Mouse (Mus musculus) liver, embryonic 13.5 days (tissue): ENCODE measurements at regions not wholly inside any gene's neighbourhood (a gene's known extent, or its start where the extent isn't known, plus 50 kb on each side); places are given as distances from the start of the nearest gene placed in this dataset.

Experiments
- ATAC-seq: fragments of 200-750 bp; cut with Nextera tagmentation; 2 replicates; pipeline ENCODE4 v1.8.0; 2017; ENCODE audit warnings: low read depth, mild to moderate bottlenecking, moderate number of reproducible peaks, moderate library complexity
- DNase-seq: peaks from one replicate; pipeline ENCODE4 v3.0.0; 2022
- H3K27ac ChIP-seq: fragments of 300-500 bp; sonication (generic); 2 replicates; pipeline ENCODE4 v1.5.1; 2015; ENCODE audit warnings: moderate library complexity, mild to moderate bottlenecking, inconsistent platforms
- H3K27me3 ChIP-seq: fragments of 300-500 bp; sonication (generic); 2 replicates; pipeline ENCODE4 v1.6.1; 2015; ENCODE audit warnings: mild to moderate bottlenecking, inconsistent platforms
- H3K36me3 ChIP-seq: fragments of 300-500 bp; sonication (generic); 2 replicates; pipeline ENCODE4 v1.6.1; 2015; ENCODE audit warnings: mild to moderate bottlenecking, inconsistent platforms
- H3K4me1 ChIP-seq: fragments of 300-500 bp; sonication (generic); replicated peaks from 2 replicates; pipeline ENCODE4 v1.6.1; 2015; ENCODE audit warnings: inconsistent platforms
- H3K4me2 ChIP-seq: fragments of 300-500 bp; sonication (generic); 2 replicates; pipeline ENCODE4 v1.6.1; 2015; ENCODE audit warnings: inconsistent platforms, mild to moderate bottlenecking, moderate library complexity
- H3K4me3 ChIP-seq: fragments of 300-500 bp; sonication (generic); replicated peaks from 2 replicates; pipeline ENCODE4 v1.5.1; 2015; ENCODE audit warnings: mild to moderate bottlenecking, inconsistent platforms
- H3K9ac ChIP-seq: fragments of 300-500 bp; sonication (generic); 2 replicates; pipeline ENCODE4 v1.6.1; 2015; ENCODE audit warnings: mild to moderate bottlenecking, inconsistent platforms
- H3K9me3 ChIP-seq: fragments of 300-500 bp; sonication (generic); replicated peaks from 2 replicates; pipeline ENCODE4 v1.6.1; 2016; ENCODE audit warnings: inconsistent platforms
- WGBS: fragments of 180-500 bp; shearing (Covaris S2); methylation state at CpG from one replicate; pipeline ENCODE4 v1.1.7; 2015; ENCODE audit not compliant: insufficient replicate concordance; 5-methylcytosine and 5-hydroxymethylcytosine counted together

DNA sequence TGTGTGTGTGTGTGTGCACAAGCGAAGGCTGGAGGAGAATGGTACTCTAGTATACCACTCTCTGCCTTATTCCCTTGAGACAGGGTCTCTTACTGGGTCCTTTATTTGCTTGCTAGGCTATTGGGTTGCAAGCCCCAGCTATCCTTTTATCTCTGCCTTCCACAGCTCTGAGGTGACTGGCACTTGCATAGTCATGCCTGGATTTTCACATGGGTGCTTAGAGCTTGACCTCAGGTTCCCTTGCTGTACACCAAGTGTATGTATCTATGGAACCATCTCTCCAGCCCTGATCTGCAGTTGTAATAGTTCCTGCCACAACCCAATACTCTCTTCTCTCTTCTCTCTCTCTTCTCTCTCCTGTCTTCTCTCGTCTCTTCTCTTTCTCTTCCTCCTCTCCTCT lies 280.1 kb downstream of the 1500009L16Rik start:
- Histone ChIP-seq H3K36me3 (no peaks in the 10 kb centered on the region), H3K27ac (no peak overlapping the region), H3K4me3 (no peak overlapping the region), H3K27me3 (0 out of 2 replicates have a peak, but pooled peaks cover 4% of the 10 kb centered on the region), H3K9ac (no peak overlapping the region), H3K4me1 (no peaks in the 10 kb centered on the region), H3K4me2 (no peak overlapping the region), H3K9me3 (no peaks in the 10 kb centered on the region)
- WGBS = 56% methylated on average over 2 of the region's 2 CpGs
- DNase-seq = no peak
- ATAC-seq = no peak

DNA sequence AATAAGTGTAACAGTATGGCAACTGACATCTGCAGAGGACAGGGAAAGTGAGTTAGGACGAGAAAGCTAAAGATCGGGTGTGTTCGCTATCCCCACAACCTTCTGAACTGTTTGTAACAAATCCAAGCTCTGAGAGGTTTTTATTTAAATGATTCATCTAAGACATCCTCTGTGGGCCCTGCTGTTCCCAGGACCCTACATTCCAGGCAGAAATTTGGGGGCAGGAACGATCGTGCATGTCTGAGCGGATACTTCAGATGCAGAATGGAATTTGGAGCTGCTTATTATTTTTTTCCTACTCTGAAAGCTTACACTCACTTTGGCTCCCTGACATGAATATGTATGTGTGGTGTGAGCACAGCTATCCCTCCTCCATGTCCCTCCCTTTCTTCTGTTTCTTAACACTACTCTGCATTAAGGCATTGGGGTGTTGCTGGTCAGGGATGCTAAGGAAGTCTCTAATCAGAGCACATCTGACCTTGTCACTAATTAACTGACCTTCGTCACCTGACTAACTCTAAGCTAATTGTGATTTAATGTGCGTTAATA lies 281.0 kb downstream of the 1500009L16Rik start:
- no peak overlapping the region for H3K4me3 ChIP-seq
- 0 out of 2 replicates have a peak, but pooled peaks cover 4% of the 10 kb centered on the region for H3K27me3 ChIP-seq
- H3K4me1 ChIP-seq = no peaks in the 10 kb centered on the region
- no peak overlapping the region for H3K9ac ChIP-seq
- no peak overlapping the region for H3K4me2 ChIP-seq
- WGBS = 72% methylated on average over 8 of the region's 8 CpGs
- DNase-seq (no peak), ATAC-seq (no peak)
- H3K27ac ChIP-seq = no peak overlapping the region
- no peaks in the 10 kb centered on the region for H3K9me3 ChIP-seq
- H3K36me3 ChIP-seq = no peaks in the 10 kb centered on the region

DNA sequence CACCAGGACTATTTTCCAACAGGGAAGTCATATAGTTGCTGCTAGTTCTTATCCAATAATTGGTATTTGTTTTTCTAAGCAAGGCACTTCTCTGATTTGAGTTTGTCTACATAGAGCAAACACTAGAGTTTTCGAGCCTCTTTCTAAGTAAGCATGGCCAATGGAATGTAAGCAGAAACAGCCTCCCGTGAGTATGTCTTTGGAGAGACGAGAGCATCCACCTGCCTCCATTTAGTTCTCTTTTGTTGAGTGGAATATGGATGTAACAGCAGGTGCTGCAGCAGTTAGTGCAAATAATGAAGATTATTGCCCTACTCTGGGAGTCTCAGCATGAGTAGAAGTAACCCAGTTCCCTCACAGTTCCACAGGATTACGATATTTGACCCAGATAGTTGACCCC lies 286.3 kb downstream of the 1500009L16Rik start:
- ATAC-seq (no peak), DNase-seq (no peak)
- WGBS = 67% methylated on average over 4 of the region's 4 CpGs
- Histone ChIP-seq H3K9me3 (no peaks in the 10 kb centered on the region), H3K4me3 (no peak overlapping the region), H3K9ac (no peak overlapping the region), H3K4me1 (no peaks in the 10 kb centered on the region), H3K27ac (no peak overlapping the region), H3K4me2 (no peak overlapping the region), H3K27me3 (no peaks in the 10 kb centered on the region), H3K36me3 (no peaks in the 10 kb centered on the region)

DNA sequence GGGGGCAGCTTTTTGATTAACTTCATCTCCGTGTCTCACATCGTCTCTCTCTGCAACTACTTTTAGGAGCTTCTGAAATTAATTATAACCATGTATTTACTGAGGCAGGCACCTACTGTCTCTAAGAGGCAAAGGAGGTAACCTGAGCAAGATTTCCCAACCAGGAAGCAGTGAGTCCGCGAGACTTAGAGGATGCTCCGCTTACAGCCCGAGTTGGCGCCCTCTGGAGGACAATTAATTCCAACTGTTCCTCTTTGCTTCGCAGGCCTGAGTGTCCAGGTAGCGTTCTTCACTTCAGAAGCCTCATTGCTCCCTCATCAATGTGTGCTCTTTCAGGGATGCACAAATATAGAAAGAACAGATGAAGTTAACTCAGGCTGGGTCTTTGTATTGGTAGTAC lies 296.7 kb downstream of the 1500009L16Rik start:
- Histone ChIP-seq H3K4me1 (no peaks in the 10 kb centered on the region), H3K36me3 (no peaks in the 10 kb centered on the region), H3K9ac (no peak overlapping the region), H3K4me3 (no peak overlapping the region), H3K27ac (no peak overlapping the region), H3K4me2 (no peak overlapping the region), H3K9me3 (no peaks in the 10 kb centered on the region), H3K27me3 (no peaks in the 10 kb centered on the region)
- WGBS = 12% methylated on average over 9 of the region's 9 CpGs
- no peak for ATAC-seq
- peak; percentile 8 for DNase-seq

- Histone ChIP-seq H3K9ac (no peak overlapping the region), H3K9me3 (no peaks in the 10 kb centered on the region), H3K27ac (no peak overlapping the region), H3K4me3 (no peak overlapping the region), H3K4me2 (no peak overlapping the region), H3K4me1 (no peaks in the 10 kb centered on the region), H3K27me3 (no peaks in the 10 kb centered on the region), H3K36me3 (no peaks in the 10 kb centered on the region)
- WGBS = 32% methylated on average over 10 of the region's 10 CpGs
- DNase-seq (no peak), ATAC-seq (no peak)
These were observed 297.5 kb downstream of the 1500009L16Rik start for GRCm38 (mm10) chr10:84020023-84020620.

- no peak for DNase-seq
- H3K4me2 ChIP-seq = no peak overlapping the region
- H3K4me1 ChIP-seq = no peaks in the 10 kb centered on the region
- H3K27ac ChIP-seq = no peak overlapping the region
- 60% methylated on average over 12 of the region's 12 CpGs for WGBS
- no peak overlapping the region for H3K9ac ChIP-seq
- no peaks in the 10 kb centered on the region for H3K36me3 ChIP-seq
- no peak overlapping the region for H3K4me3 ChIP-seq
- no peaks in the 10 kb centered on the region for H3K9me3 ChIP-seq
- no peak for ATAC-seq
- no peaks in the 10 kb centered on the region for H3K27me3 ChIP-seq
These were observed 298.8 kb downstream of the 1500009L16Rik start for GRCm38 (mm10) chr10:84021167-84022120.

DNA sequence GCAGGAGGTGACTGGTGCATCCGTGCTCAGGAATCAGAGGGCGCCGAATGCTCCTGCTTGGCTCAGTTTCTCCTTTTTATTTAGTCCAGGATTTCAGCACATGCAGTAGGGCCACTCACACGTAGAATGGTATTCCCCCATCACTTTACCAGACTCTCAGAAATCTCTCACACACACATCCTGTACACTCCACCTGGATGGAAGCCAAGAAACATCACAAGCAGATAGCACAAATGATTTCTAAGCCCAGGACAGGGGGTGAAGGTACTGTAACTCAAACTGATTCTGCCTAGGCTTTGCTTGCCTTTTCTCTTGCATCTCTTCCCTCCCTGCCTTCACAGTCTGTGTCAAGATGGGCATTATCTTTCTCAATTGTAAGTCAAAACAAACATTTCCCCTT lies 301.6 kb downstream of the 1500009L16Rik start:
- Histone ChIP-seq H3K27me3 (no peaks in the 10 kb centered on the region), H3K9ac (no peak overlapping the region), H3K4me2 (no peak overlapping the region), H3K36me3 (no peaks in the 10 kb centered on the region), H3K4me1 (no peaks in the 10 kb centered on the region), H3K4me3 (no peak overlapping the region), H3K27ac (no peak overlapping the region), H3K9me3 (no peaks in the 10 kb centered on the region)
- WGBS = 71% methylated on average over 4 of the region's 4 CpGs
- ATAC-seq (no peak), DNase-seq (no peak)

GRCm38 (mm10) chr10:84024901-84025300 lies 302.2 kb downstream of the 1500009L16Rik start:
- Histone ChIP-seq H3K4me1 (no peaks in the 10 kb centered on the region), H3K4me3 (no peak overlapping the region), H3K9ac (no peak overlapping the region), H3K36me3 (no peaks in the 10 kb centered on the region), H3K27ac (no peak overlapping the region), H3K4me2 (no peak overlapping the region), H3K9me3 (no peaks in the 10 kb centered on the region), H3K27me3 (no peaks in the 10 kb centered on the region)
- WGBS = 73% methylated on average over 8 of the region's 8 CpGs
- ATAC-seq (no peak), DNase-seq (no peak)

GRCm38 (mm10) chr10:84026798-84027197 lies 304.1 kb downstream of the 1500009L16Rik start:
- no peak for ATAC-seq
- Histone ChIP-seq H3K36me3 (no peaks in the 10 kb centered on the region), H3K4me2 (no peak overlapping the region), H3K9me3 (0 out of 2 replicates have a peak, but pooled peaks cover 3% of the 10 kb centered on the region), H3K4me3 (no peak overlapping the region), H3K27me3 (no peaks in the 10 kb centered on the region), H3K27ac (no peak overlapping the region), H3K9ac (no peak overlapping the region), H3K4me1 (no peaks in the 10 kb centered on the region)
- WGBS = 44% methylated on average over 4 of the region's 4 CpGs
- no peak for DNase-seq

- 63% methylated on average over 11 of the region's 11 CpGs for whole genome bisulfite sequencing
- no peak overlapping the region for H3K4me2 ChIP-seq
- no peak overlapping the region for H3K9ac ChIP-seq
- no peaks in the 10 kb centered on the region for H3K9me3 ChIP-seq
- ATAC-seq = no peak
- H3K4me1 ChIP-seq = no peaks in the 10 kb centered on the region
- DNase-seq = no peak
- H3K27ac ChIP-seq = no peak overlapping the region
- no peaks in the 10 kb centered on the region for H3K27me3 ChIP-seq
- H3K4me3 ChIP-seq = no peak overlapping the region
- no peaks in the 10 kb centered on the region for H3K36me3 ChIP-seq
These were observed 313.6 kb downstream of the 1500009L16Rik start for GRCm38 (mm10) chr10:84036131-84036877.

- H3K4me1 ChIP-seq = no peaks in the 10 kb centered on the region
- H3K27me3 ChIP-seq = no peaks in the 10 kb centered on the region
- no peak for ATAC-seq
- no peak overlapping the region for H3K9ac ChIP-seq
- 64% methylated on average over 5 of the region's 5 CpGs for WGBS
- H3K4me2 ChIP-seq = no peak overlapping the region
- no peaks in the 10 kb centered on the region for H3K36me3 ChIP-seq
- H3K9me3 ChIP-seq = no peaks in the 10 kb centered on the region
- no peak overlapping the region for H3K27ac ChIP-seq
- DNase-seq = no peak
- no peak overlapping the region for H3K4me3 ChIP-seq
These were observed 326.0 kb downstream of the 1500009L16Rik start for GRCm38 (mm10) chr10:84048706-84049105.
